Mouse (Mus musculus): ENCODE measurements around the gene Gm6096. TPM values are rescaled to one million over a fixed set of nuclear protein-coding genes. Genes with fewer than 3 reads are reported as not detected.
"Not testable (repeated sequence)": the region's sequence is repeated elsewhere in the genome, so short reads cannot be mapped to it uniquely, and the experiment has no call there.

Gene Gm6096
- 1 to 10 TPM in 1 of 2 experiments, not detected in 1; 1.6 TPM for polyA plus RNA-seq (2017; shearing (Covaris generic))

- no peak for ATAC-seq
Measured at GRCm38 (mm10) chr7:34250738-34251137, at the start of gene Gm6096. Gm6096 (plus strand) TSS chr7:34251038.

GRCm38 (mm10) chr7:34202147-34202546 lies 48.7 kb upstream of the Gm6096 start:
- not testable (repeated sequence) for ATAC-seq

- no peak for ATAC-seq
Measured at GRCm38 (mm10) chr7:34206331-34206730, 44.5 kb upstream of the Gm6096 start.

GRCm38 (mm10) chr7:34208027-34208745 lies 42.7 kb upstream of the Gm6096 start:
- no peak for ATAC-seq

- ATAC-seq = no peak
Measured at GRCm38 (mm10) chr7:34213281-34213680, 37.6 kb upstream of the Gm6096 start.

- no peak for ATAC-seq
Measured at GRCm38 (mm10) chr7:34214644-34215043, 36.2 kb upstream of the Gm6096 start.

- no peak for ATAC-seq
Measured at GRCm38 (mm10) chr7:34215481-34215880, 35.4 kb upstream of the Gm6096 start.

- ATAC-seq = no peak
Measured at GRCm38 (mm10) chr7:34216474-34216873, 34.4 kb upstream of the Gm6096 start.

- no peak for ATAC-seq
Measured at GRCm38 (mm10) chr7:34218496-34218895, 32.3 kb upstream of the Gm6096 start.

GRCm38 (mm10) chr7:34221594-34222250 lies 29.1 kb upstream of the Gm6096 start:
- no peak for ATAC-seq

GRCm38 (mm10) chr7:34222340-34222739 lies 28.5 kb upstream of the Gm6096 start:
- no peak for ATAC-seq

- ATAC-seq = no peak
Measured at GRCm38 (mm10) chr7:34224308-34224707, 26.5 kb upstream of the Gm6096 start.

GRCm38 (mm10) chr7:34226086-34226485 lies 24.8 kb upstream of the Gm6096 start:
- no peak for ATAC-seq

- no peak for ATAC-seq
Measured at GRCm38 (mm10) chr7:34226846-34227245, 24.0 kb upstream of the Gm6096 start.

- no peak for ATAC-seq
Measured at GRCm38 (mm10) chr7:34228641-34229040, 22.2 kb upstream of the Gm6096 start.

GRCm38 (mm10) chr7:34229153-34229552 lies 21.7 kb upstream of the Gm6096 start:
- no peak for ATAC-seq

GRCm38 (mm10) chr7:34229691-34230111 lies 21.1 kb upstream of the Gm6096 start:
- ATAC-seq = no peak

- ATAC-seq = peak; percentile 57
Measured at GRCm38 (mm10) chr7:34230116-34230515, 20.7 kb upstream of the Gm6096 start, which contains the start of gene Gpi1. Gpi1 (minus strand) TSS chr7:34230336.

- no peak for ATAC-seq
Measured at GRCm38 (mm10) chr7:34232785-34233725, 17.8 kb upstream of the Gm6096 start.

GRCm38 (mm10) chr7:34233909-34234609 lies 16.8 kb upstream of the Gm6096 start:
- ATAC-seq = peak; percentile 83

- no peak for ATAC-seq
Measured at GRCm38 (mm10) chr7:34234610-34235561, 16.0 kb upstream of the Gm6096 start.

Data from CD4-positive, CD25-positive, alpha-beta regulatory T cell, adult 4 months (primary cell).